Mouse (Mus musculus) kidney, postnatal 4 days (tissue): ENCODE results near the gene Gm6169.

Source experiments
- DNase-seq, 2 experiments: peaks; one replicate each; pipeline ENCODE4 v3.0.0; 2021; ENCODE audit warnings: mixed read lengths in 2 of 2

Gene Gm6169

DNA sequence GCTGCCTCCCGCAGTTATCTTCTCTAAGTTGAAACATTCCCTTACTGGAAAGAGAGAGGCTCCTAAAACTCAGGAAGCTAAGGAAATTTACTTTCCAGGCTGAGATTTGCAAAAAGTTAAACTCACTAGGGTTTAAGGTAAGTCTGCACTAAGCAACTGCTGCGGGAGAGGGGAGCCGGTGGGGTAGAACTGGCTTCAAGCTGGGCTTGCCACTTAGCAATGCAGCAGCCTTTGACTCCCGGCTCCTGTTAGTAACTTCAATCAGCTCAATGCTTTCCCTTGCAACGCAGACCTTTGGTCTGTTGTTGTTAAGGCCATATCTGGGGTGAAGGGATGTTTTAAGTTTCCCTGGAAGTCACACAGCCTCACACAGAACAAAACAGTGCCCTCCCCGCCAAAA is 31.3 kb downstream of the Gm6169 start:
- DNase-seq = no peak

DNA sequence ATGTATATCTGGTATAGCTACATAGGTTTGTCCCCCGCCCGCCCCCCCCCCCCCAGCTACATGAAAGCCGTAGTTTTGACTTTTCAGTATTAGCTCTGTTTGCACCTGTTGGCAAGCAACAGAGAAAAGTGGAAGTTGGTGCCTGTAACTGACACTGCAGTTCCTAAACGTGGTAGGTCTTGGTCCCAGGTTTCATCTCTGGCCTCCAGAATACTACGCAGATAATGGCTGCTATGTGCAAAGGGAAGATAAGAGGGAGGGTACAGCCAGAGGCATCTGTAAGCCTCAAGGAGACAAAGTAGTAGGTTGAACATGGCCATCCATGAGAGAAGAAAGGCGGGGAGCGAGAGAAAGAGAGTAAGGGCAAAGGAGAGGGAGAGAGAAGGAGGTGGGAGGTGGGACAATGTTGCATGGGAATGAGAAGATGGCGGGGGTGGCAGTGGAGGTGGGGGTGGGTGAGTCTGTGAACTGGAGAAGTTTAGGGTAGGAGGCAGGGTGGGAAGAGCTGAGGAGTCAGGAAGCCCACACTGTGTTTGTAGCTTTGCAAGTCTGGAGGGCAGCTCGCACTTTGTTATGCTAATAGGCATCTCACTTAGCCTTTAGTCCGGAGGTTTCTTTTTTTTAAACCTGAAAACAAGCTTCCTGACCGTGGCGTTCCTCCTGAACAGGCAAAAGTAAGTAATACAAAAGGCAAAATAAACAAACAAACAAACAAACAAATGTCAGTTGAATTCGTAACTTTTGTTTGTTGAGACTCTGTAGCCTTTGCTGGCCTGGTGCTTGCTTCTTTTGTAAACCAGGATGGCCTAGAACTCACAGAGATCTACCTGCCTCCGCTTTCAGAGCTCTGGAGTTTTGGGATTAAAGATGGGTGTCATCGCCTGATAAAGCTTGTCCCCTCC is 32.1 kb downstream of the Gm6169 start, which contains the start of gene Fam169a:
Gene Fam169a, plus strand, starts transcription at position 638 of the 902 bp plus-strand sequence.
- no peak for DNase-seq

DNA sequence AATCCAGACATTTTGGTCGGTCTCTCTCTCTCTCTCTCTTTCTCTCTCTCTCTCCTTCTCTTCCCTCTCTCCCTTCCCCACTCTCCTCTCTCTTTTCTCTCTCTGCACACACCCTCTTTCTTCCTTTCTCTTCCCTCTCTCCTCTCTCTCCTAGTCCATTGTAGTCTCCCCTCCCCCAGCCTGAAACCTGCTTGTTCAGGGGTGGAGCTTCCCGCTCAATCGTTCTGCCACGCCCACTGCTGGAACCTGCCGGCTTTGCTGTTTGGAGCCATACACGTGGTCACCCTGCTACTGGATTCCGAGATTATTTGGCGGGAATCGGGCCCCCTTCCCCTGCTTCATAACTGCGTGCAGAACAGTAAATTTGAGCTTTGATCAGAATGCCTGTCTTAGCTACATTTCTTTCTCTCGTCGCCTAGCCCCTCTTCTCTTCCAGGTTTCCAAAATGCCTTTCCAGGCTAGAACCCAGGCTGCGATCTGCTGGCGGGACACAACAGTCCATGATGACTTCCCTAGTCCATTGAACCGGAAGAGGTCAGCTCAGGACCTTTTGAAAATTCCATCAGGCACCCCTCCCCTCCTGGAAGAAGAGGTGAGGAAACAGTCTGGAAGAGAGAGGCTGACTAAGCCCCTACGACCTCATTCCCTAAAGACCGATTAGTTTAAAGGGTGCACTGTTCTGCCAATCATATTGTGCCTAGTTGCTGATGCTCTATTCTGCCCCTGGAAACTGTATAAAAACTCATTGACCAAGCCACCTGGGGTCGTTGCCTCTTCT is 34.0 kb downstream of the Gm6169 start:
- DNase-seq = peak; percentile 7 to 19

DNA sequence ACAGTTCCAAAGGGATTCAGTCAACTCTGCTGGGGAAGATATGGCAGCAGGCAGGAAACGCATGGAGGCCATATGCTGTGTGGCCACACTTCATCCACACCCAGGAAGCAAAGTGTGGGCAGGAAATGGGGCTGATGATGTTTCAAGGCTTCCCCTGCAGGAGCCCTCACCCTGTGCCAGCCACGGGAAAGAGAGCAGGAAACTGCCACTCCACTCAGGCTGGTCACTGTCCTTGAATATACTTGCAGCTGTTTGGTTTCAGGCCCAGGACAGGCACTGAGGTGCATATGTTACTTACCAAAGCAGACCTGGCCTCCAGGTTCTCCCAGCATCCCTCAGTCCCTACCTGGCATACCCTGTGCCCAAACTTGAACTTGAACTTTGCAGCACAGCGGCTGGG is 34.6 kb downstream of the Gm6169 start:
- no peak for DNase-seq

DNA sequence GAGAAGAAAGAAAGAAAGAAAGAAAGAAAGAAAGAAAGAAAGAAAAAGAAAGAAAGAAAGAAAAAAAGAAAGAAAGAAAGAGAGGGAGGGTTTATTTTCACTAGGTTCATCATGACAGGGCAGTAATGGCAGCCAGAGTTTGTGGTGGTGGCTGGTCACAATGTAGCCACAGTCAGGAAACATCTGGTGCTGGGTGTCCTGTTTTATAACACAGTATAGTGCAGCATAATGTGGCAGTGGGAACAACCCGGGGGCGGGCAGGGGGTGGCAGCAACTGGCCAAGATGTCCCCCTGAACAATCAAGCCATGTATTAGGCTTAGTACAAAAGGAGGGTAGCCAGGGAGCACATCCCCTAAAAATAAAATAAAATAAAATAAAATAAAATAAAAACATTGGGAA is 35.6 kb downstream of the Gm6169 start:
- no peak for DNase-seq

DNA sequence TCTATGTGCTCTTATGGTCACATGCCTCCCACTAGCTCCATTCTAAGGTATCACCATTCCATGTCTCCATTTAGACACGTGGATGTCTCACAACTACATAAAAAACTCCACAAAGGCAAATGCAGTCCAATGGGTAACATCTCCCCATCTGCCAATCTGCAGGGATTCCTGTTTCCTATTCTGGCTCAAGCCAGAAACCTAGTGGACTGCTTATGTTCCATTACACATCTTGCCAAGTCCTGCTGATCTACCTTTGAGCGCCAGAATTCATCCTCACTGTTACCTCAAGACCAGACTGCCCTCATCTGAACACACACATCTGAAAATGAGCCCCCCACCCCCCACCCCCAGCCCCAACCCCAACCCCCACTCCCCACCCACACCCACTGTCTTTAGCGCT is 36.9 kb downstream of the Gm6169 start:
- DNase-seq = no peak

DNA sequence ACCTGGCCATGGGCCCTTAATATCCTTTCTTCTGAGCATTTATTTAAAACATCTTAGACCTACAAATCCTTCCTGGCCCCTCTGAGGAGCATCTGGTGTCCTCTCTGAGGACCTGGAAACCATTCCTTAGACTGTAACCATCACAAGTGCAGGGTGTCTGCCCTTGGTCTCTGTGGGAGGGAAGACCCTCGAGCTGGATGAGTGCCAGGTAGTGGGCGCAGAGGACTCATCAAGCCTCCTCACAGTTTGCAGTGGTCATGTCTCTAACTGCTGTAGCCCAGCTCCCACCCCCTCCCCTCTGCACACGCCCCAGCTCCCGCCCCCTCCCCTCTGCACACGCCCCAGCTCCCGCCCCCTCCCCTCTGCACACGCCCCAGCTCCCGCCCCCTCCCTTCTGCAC is 38.7 kb downstream of the Gm6169 start:
- DNase-seq = no peak

DNA sequence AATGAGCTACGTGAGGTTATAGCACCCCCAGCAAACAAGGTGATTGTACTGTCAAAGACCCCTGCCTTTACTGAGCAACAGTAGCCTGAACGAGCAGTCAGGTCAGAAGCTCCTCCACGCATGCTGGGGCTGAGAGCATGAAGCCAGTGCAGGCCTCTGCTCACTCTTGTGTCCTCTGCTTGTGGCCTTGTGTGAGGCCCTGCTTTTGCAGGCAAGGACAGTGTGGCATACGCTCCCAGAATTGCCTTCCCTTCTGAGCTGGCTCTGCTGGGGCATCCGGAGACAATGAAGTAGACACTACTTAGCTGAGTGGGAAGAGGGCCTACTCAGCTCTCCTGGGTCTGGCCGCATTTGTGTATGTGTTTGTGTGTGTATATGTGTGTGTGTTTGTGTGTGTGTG is 39.3 kb downstream of the Gm6169 start:
- DNase-seq = no peak

DNA sequence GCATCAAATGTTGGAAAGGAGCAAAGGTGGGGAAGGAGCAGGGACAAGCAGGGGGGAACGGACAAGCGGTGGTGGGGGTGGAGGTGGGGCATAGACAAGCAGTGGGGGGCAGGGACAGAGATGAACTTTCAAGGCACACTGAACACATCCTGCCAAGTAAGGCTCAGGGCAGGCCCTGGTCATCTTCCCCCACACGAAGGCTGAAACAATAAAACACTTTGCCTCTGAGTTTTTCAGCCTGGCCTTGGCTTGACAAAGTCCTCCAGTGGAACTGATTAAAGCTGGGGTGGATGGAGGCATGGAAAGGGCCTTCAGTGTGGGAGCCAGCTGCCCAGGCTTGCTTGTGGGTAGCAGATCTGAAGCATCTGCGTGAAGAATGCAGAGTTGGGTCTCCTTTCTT is 41.2 kb downstream of the Gm6169 start:
- DNase-seq = no peak

DNA sequence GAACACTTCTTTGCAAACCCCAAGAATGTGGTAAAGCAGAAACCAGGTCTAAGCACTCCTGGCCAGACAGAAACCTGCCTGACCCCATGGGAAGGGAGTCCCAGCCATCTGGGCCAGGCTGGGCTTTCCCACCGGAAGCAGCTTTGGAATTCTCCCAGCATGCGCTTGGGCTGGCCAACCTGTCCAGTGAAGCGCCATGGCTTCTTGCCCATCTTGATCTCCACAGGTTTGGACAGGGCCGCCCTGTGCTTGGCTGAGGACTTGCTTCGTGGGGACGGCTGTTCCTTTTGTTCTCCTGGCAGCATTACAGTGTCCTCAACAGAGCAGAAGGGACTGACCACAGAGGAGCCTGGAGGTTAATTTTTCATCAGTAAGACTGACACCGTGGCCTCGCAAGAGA is 45.2 kb downstream of the Gm6169 start:
- peak; percentile 20 to 39 for DNase-seq

DNA sequence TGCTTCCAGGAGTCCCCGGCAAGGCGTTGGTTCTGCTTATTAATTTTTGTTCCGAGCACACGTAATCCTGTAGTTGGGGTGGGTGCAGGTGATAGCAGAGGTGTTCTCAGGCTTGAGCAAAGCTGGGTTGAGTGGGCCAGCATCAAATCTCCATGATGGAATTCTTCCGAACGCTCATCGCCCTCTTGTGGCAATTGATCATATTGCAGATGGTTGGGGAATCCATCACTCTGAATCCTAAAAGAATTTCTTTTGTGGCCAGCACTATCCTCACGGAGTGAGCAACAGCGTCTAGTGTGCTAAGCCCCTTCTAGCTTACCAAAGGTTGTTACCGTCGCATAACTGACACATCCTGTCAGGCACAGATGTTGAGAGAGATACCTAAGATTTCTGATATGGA is 46.4 kb downstream of the Gm6169 start:
- peak; percentile 82 to 83 for DNase-seq

DNA sequence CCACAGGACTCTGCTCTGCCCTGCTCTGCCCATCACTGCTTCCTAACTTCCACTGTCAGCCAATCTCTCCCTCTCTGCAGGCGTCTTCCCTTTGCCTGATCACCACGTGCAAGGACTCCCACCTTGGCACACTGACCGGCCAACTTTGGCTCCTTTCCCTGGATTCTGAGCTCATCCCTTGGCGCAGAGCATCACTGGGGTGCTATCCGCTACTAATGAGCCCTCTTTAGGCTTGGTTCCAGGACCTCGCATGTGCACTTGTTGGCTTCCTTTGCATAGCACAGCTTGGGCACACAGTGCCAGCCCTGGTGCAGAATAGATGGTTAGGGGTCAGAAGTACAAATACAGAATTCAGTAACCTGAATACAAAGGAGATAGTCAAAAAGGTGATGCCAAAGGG is 47.9 kb downstream of the Gm6169 start:
- no peak for DNase-seq
